Mouse (Mus musculus): Measurements from ENCODE around the gene Tbc1d9b.

DNA sequence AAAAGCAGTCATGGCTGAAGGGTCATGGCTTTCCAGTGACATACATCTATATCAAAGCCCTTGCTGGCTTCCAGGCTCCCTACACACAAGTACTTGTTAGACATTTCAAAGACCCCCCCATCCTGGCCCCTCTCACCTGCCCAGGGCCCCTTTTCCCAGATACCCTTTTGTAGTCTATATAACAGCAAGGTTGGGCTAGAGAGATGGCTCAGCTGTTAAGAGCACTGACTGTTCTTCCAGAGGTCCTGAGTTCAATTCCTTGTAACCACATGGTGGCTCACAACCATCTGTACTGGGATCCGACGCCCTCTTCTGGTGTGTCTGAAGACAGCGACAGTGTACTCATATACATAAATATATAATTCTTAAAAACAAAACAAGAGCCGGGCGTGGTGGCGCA is 83.4 kb downstream of the Tbc1d9b start:
- TF ChIP-seq CTCF (IDR thresholded peaks at IDR 0.05; ENCODE audit: low read depth, low read length) = no peak
- no peak for TF ChIP-seq POLR2A (IDR thresholded peaks at IDR 0.05; ENCODE audit: extremely low read depth, insufficient read depth, low read length)

Measured in liver, adult 2 months (tissue).